Mouse (Mus musculus) gastrocnemius, adult 18-20 months (tissue): ENCODE measurements at regions not wholly inside any gene's neighbourhood (a gene's known extent, or its start where the extent isn't known, plus 50 kb on each side); places are given as distances from the start of the nearest gene placed in this dataset.

Experiments
- DNase-seq: peaks from one replicate; pipeline ENCODE4 v3.0.0; 2021; ENCODE audit warnings: low spot score

- DNase-seq, result no peak
Observed at GRCm38 (mm10) chr6:51178799-51179398, 253.6 kb upstream of the Nfe2l3 start.

GRCm38 (mm10) chr6:51179741-51180537, 252.5 kb upstream of the Nfe2l3 start:
- DNase-seq, result no peak

- no peak for DNase-seq
Observed at GRCm38 (mm10) chr6:51180881-51181875, 251.3 kb upstream of the Nfe2l3 start.

GRCm38 (mm10) chr6:51181905-51182304, 250.6 kb upstream of the Nfe2l3 start:
- DNase-seq, result no peak

GRCm38 (mm10) chr6:51182771-51183284, 249.6 kb upstream of the Nfe2l3 start:
- DNase-seq, result no peak

GRCm38 (mm10) chr6:51183576-51184420, 248.7 kb upstream of the Nfe2l3 start:
- DNase-seq, result no peak

GRCm38 (mm10) chr6:51184500-51184899, 248.0 kb upstream of the Nfe2l3 start:
- no peak for DNase-seq

GRCm38 (mm10) chr6:51185201-51185600, 247.3 kb upstream of the Nfe2l3 start:
- DNase-seq, result no peak

- DNase-seq, result no peak
Observed at GRCm38 (mm10) chr6:51189173-51189572, 243.3 kb upstream of the Nfe2l3 start.

- DNase-seq, result no peak
Observed at GRCm38 (mm10) chr6:51192826-51193225, 239.6 kb upstream of the Nfe2l3 start.

- no peak for DNase-seq
Observed at GRCm38 (mm10) chr6:51193356-51193755, 239.1 kb upstream of the Nfe2l3 start.

GRCm38 (mm10) chr6:51196391-51196790, 236.1 kb upstream of the Nfe2l3 start:
- DNase-seq, result no peak

GRCm38 (mm10) chr6:51197000-51197774, 235.3 kb upstream of the Nfe2l3 start:
- no peak for DNase-seq

- DNase-seq, result no peak
Observed at GRCm38 (mm10) chr6:51200207-51200606, 232.3 kb upstream of the Nfe2l3 start.

- no peak for DNase-seq
Observed at GRCm38 (mm10) chr6:51200837-51201236, 231.6 kb upstream of the Nfe2l3 start.

- no peak for DNase-seq
Observed at GRCm38 (mm10) chr6:51204306-51204705, 228.2 kb upstream of the Nfe2l3 start.

- DNase-seq, result no peak
Observed at GRCm38 (mm10) chr6:51205411-51205810, 227.1 kb upstream of the Nfe2l3 start.

GRCm38 (mm10) chr6:51206712-51207505, 225.6 kb upstream of the Nfe2l3 start:
- DNase-seq, result peak; percentile 51
